Comparison of ENCODE assay signal across 14 mouse cellular contexts in the genomic region with DNA sequence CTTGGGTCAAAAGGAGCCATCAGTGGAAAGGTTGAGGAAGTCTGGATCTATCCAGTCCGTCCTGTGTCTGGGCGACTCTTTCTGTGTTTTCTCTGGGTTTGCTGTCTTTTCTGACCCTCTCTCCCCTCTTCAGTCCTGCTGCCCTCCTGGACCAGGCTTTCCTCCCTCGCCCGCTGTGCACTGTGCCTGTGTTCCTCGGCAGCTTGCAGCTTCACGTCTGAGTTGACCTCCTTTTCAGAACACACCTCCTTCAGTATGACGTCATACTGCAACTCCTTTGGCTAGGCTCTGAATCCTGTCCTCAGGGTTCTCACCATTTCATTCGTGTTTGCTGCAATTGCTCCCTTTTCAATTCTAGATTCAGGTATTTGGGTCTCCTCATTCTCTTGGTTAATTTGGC. TPM values are rescaled to one million over a fixed set of nuclear protein-coding genes. Genes with fewer than 3 reads are reported as not detected.
DNase-seq lines count a peak whose midpoint lies in the region; ATAC-seq and TF ChIP-seq lines count a peak whose summit lies in the region.
"Had no signal": no experiment of that assay in that cellular context is flagged by ENCODE, and none has a peak within 500 bp of the region (broad histone marks: within the 10 kb centered on the region; RNA-seq: fewer than 3 reads in every experiment).

No protein-coding gene starts in this region.

- no peak overlapping the region for H3K4me3 ChIP-seq in lung, embryonic 14.5 days (ENCODE audit: low read depth, low read length)
- H3K4me3 ChIP-seq: heart, embryonic 12.5 days had no signal

- DNase-seq in lung, embryonic 14.5 days: peak; percentile 24
- no peak for DNase-seq in lung, postnatal 14 days
- DNase-seq in ZHBTc4 (ENCODE audit: low read depth, low spot score) (peak; percentile 47), adipocyte (ENCODE audit: low spot score) (no peak)
- peak; percentile 66 for DNase-seq in cerebellum, adult 11-12 months
- peak; percentile 57 to 59 for DNase-seq in cerebellum, postnatal 36 days
- DNase-seq: gastrocnemius, postnatal 36 days had no signal

- TF ChIP-seq CTCF in lung, embryonic 14.5 days (IDR thresholded peaks at IDR 0.05; ENCODE audit: low read depth): no peak

- H3K27me3 ChIP-seq in lung, embryonic 14.5 days (ENCODE audit: insufficient read depth, low read length): no peaks in the 10 kb centered on the region
- H3K27me3 ChIP-seq: heart, embryonic 12.5 days had no signal

- H3K4me1 ChIP-seq in lung, embryonic 14.5 days (ENCODE audit: insufficient read depth): no peaks in the 10 kb centered on the region

- 32% methylated on average over 8 of the region's 8 CpGs for WGBS in lung, embryonic 14.5 days

- H3K9ac ChIP-seq in lung, embryonic 14.5 days: no peak overlapping the region
- H3K9ac ChIP-seq: heart, embryonic 12.5 days had no signal

- H3K4me2 ChIP-seq in lung, embryonic 14.5 days: no peak overlapping the region
- H3K4me2 ChIP-seq: heart, embryonic 12.5 days; midbrain, embryonic 11.5 days had no signal

- no peak for ATAC-seq in lung, embryonic 14.5 days (ENCODE audit: insufficient read depth)
- ATAC-seq in erythroblast, adult 5-6 weeks (replicated peaks; ENCODE audit: low FRiP score, poor library complexity, severe bottlenecking): no peak
- no peak for ATAC-seq in activated CD4-positive, CD25-positive, alpha-beta regulatory T cell, adult 4 months
- ATAC-seq: inflammation-experienced regulatory T-cells, adult 6 months had no signal

- no peak overlapping the region for H3K27ac ChIP-seq in lung, embryonic 14.5 days (ENCODE audit: low read depth)
- H3K27ac ChIP-seq: kidney, postnatal 0 days had no signal

- H3K36me3 ChIP-seq in lung, embryonic 14.5 days (ENCODE audit: insufficient read depth): no peaks in the 10 kb centered on the region
- H3K36me3 ChIP-seq: heart, embryonic 12.5 days had no signal

- H3K9me3 ChIP-seq in lung, embryonic 14.5 days (ENCODE audit: low read depth, low read length): no peaks in the 10 kb centered on the region

RNA-seq across cellular contexts. Expression of a gene that starts 18.1 kb away (rescaled TPM):
- polyA plus RNA-seq in lung, embryonic 14.5 days (2014; fragmentation: Nextera tagmentation; extraction: Ambion mirVana): 4.1 and 4.8 TPM in 2 replicates
- not detected in 2 replicates for total RNA-seq in erythroblast, adult 5-6 weeks (2015; ENCODE audit: low replicate concordance)
- total RNA-seq in erythroblast, adult 5-6 weeks (2017; ENCODE audit: low replicate concordance): not detected in 2 replicates
- not detected for polyA plus RNA-seq in activated CD4-positive, CD25-positive, alpha-beta regulatory T cell, adult 4 months (2017; shearing (Covaris generic))
- total RNA-seq: gastrocnemius, postnatal 36 days; liver, adult 2 months had no signal
- polyA plus RNA-seq: inflammation-experienced regulatory T-cells, adult 6 months; liver, adult 2 months had no signal

Comparison
In these comparisons a context has a peak if more than half of its experiments do, and no peak if none do; other contexts are left out.
1. DNase-seq: peak in lung, embryonic 14.5 days (single experiment), ZHBTc4 (single experiment), cerebellum, adult 11-12 months (single experiment) and cerebellum, postnatal 36 days (2 of 2); none in lung, postnatal 14 days (single experiment) and adipocyte (single experiment).